ENCODE assay signal across 27 mouse cellular contexts in genomic region chr3:29063156-29063555, GRCm38 (mm10). TPM values are rescaled to one million over a fixed set of nuclear protein-coding genes. Genes with fewer than 3 reads are reported as not detected.
"Had no signal": no experiment of that assay in that cellular context is flagged by ENCODE, and none has a peak within 500 bp of the region (broad histone marks: within the 10 kb centered on the region; RNA-seq: fewer than 3 reads in every experiment).

No protein-coding gene starts in this region.

- H3K36me3 ChIP-seq: heart, embryonic 12.5 days; hindbrain, embryonic 10.5 days; hindbrain, embryonic 12.5 days; intestine, embryonic 15.5 days; limb, embryonic 10.5 days; limb, embryonic 12.5 days; liver, embryonic 13.5 days; liver, embryonic 15.5 days had no signal

- H3K9ac ChIP-seq: heart, embryonic 12.5 days; hindbrain, embryonic 12.5 days; hindbrain, embryonic 14.5 days; intestine, embryonic 15.5 days; limb, embryonic 12.5 days; liver, embryonic 13.5 days; liver, embryonic 15.5 days had no signal

- H3K27me3 ChIP-seq: heart, embryonic 12.5 days; hindbrain, embryonic 12.5 days; intestine, embryonic 15.5 days; liver, embryonic 13.5 days; liver, embryonic 15.5 days had no signal

- H3K27ac ChIP-seq: heart, adult 2 months; hindbrain, embryonic 10.5 days; hindbrain, embryonic 12.5 days; hindbrain, embryonic 14.5 days; intestine, embryonic 15.5 days; layer of hippocampus, adult 2 months; left cerebral cortex, adult 2 months; limb, embryonic 10.5 days; limb, embryonic 12.5 days; liver, embryonic 13.5 days; liver, embryonic 15.5 days had no signal

- ATAC-seq: hindbrain, embryonic 16.5 days; inflammation-experienced regulatory T-cells, adult 6 months; intestine, embryonic 15.5 days; intestine, postnatal 0 days had no signal

- DNase-seq: gastrocnemius, postnatal 14 days; gastrocnemius, postnatal 36 days; heart, adult 11 months; heart, adult 2 months; heart, postnatal 10 days; heart, postnatal 4 days; kidney, adult 18-20 months; kidney, adult 8-10 months; kidney, postnatal 10 days; kidney, postnatal 25 days; kidney, postnatal 4 days; liver; liver, embryonic 13.5 days had no signal

- H3K9me3 ChIP-seq: heart, embryonic 12.5 days; hindbrain, embryonic 10.5 days; hindbrain, embryonic 12.5 days; intestine, embryonic 15.5 days; limb, embryonic 10.5 days; limb, embryonic 12.5 days; liver, embryonic 13.5 days; liver, embryonic 15.5 days had no signal

- H3K4me3 ChIP-seq: heart, adult 2 months; heart, embryonic 12.5 days; hindbrain, embryonic 10.5 days; hindbrain, embryonic 12.5 days; intestine, embryonic 15.5 days; layer of hippocampus, adult 2 months; left cerebral cortex, adult 2 months; limb, embryonic 10.5 days; limb, embryonic 12.5 days; liver, embryonic 13.5 days; liver, embryonic 15.5 days had no signal

- H3K4me2 ChIP-seq: heart, embryonic 12.5 days; hindbrain, embryonic 12.5 days; hindbrain, embryonic 14.5 days; intestine, embryonic 15.5 days; limb, embryonic 12.5 days; liver, embryonic 11.5 days; liver, embryonic 13.5 days; liver, embryonic 15.5 days had no signal

- H3K4me1 ChIP-seq: heart, embryonic 12.5 days; hindbrain, embryonic 10.5 days; hindbrain, embryonic 12.5 days; intestine, embryonic 15.5 days; limb, embryonic 12.5 days; liver, embryonic 13.5 days; liver, embryonic 15.5 days had no signal

RNA-seq across cellular contexts. Expression of gene Egfem1, which starts 18.7 kb away (rescaled TPM):
- polyA plus RNA-seq: inflammation-experienced regulatory T-cells, adult 6 months; liver, embryonic 11.5 days had no signal
